Mouse (Mus musculus) megakaryocyte progenitor cell, adult 5-6 weeks (primary cell): Measurements from ENCODE around the gene Msl3l2. TPM values are rescaled to one million over a fixed set of nuclear protein-coding genes. Genes with fewer than 3 reads are reported as not detected.

Experiments used
- total RNA-seq, 2 experiments: library from RNA; stranded (forward) in 1 of 2; stranded (reverse) in 1 of 2; fragments of 157-497, 149-512 nt in 1 of 2; fragments of 200-1000 nt in 1 of 2; gene quantifications; 2 replicates each; pipeline versions ENCODE4 v1.2.3 to v1.2.4; 2015 to 2017

Msl3l2 gene
- total RNA-seq, 2 experiments from 2014 or later, result 8.2 to 12.8 TPM

Other genes with a start within 250 kb of the Msl3l2 start
- 3.6 and 3.9 TPM in 2 replicates for gene Tbc1d32, start 121.8 kb downstream of the Msl3l2 start, total RNA-seq (2015)
- 3.6 and 5.3 TPM in 2 replicates for gene Tbc1d32, start 121.8 kb downstream of the Msl3l2 start, total RNA-seq (2017)